Mouse (Mus musculus) heart, embryonic 15.5 days (tissue): ENCODE data around the gene Bdh2. TPM values are rescaled to one million over a fixed set of nuclear protein-coding genes. Genes with fewer than 3 reads are reported as not detected.

Experiments used
- ATAC-seq: fragments of 200-750 bp; cut with Nextera tagmentation; replicated peaks from 2 replicates; pipeline ENCODE4 v1.8.0; 2017; ENCODE audit warnings: low read depth, moderate TSS enrichment; ENCODE audit not compliant: insufficient number of reproducible peaks, insufficient read depth, low FRiP score
- H3K27ac ChIP-seq: fragments of 300-500 bp; sonication (generic); 2 replicates; pipeline ENCODE4 v1.5.1; 2015; ENCODE audit warnings: mild to moderate bottlenecking, inconsistent platforms
- H3K27me3 ChIP-seq: fragments of 300-500 bp; sonication (generic); 2 replicates; pipeline ENCODE4 v1.6.1; 2015; ENCODE audit warnings: inconsistent platforms
- H3K36me3 ChIP-seq: fragments of 300-500 bp; sonication (generic); 2 replicates; pipeline ENCODE4 v1.6.1; 2015; ENCODE audit warnings: mild to moderate bottlenecking, inconsistent platforms
- H3K4me1 ChIP-seq: fragments of 300-500 bp; sonication (generic); replicated peaks from 2 replicates; pipeline ENCODE4 v1.6.1; 2015; ENCODE audit warnings: inconsistent platforms
- H3K4me2 ChIP-seq: fragments of 300-500 bp; sonication (generic); 2 replicates; pipeline ENCODE4 v1.6.1; 2015; ENCODE audit warnings: inconsistent platforms, mild to moderate bottlenecking, moderate library complexity
- H3K4me3 ChIP-seq: fragments of 300-500 bp; sonication (generic); 2 replicates; pipeline ENCODE4 v1.5.1; 2015; ENCODE audit warnings: mild to moderate bottlenecking, inconsistent platforms
- H3K9ac ChIP-seq: fragments of 300-500 bp; sonication (generic); 2 replicates; pipeline ENCODE4 v1.6.1; 2015; ENCODE audit warnings: mild to moderate bottlenecking, inconsistent platforms
- H3K9me3 ChIP-seq: fragments of 300-500 bp; sonication (generic); replicated peaks from 2 replicates; pipeline ENCODE4 v1.6.1; 2016; ENCODE audit warnings: inconsistent platforms
- WGBS: fragments of 180-500 bp; shearing (Covaris S2); methylation state at CpG from one replicate; pipeline ENCODE4 v1.1.7; 2015; ENCODE audit warnings: mixed read lengths; 5-methylcytosine and 5-hydroxymethylcytosine counted together
- polyA plus RNA-seq: library from polyadenylated mRNA; unstranded; fragments of >200 nt; fragmentation: Nextera tagmentation; extraction: Ambion mirVana; gene quantifications from 2 replicates; pipeline ENCODE4 v1.2.1, GENCODE M21; 2015

The Bdh2 gene
- polyA plus RNA-seq, 1 experiment from 2014 or later, result 2.1 TPM

DNA sequence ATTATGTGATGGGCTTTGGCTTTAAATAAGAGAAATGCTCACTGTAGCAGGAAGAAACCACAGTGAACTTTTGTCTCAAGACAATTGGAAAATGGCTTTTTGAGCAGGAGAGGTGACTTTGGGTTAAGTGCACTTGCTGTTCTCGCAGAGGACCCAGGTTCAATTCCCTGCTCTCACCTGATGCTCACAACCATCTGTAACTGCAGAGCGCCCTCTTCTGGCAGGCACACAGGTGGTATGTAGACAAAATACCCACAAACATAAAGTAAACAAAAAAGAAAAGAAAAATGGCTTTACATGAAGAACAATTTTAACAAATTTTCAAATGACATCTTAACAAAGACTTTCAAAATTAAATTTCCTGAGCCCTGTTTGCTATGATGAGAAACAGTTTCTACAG, 46.6 kb downstream of the Bdh2 start:
- 57% methylated on average over 2 of the region's 2 CpGs for WGBS
- Histone ChIP-seq H3K4me2 (no peak overlapping the region), H3K36me3 (no peaks in the 10 kb centered on the region), H3K27ac (no peak overlapping the region), H3K4me1 (no peaks in the 10 kb centered on the region), H3K4me3 (no peak overlapping the region), H3K9ac (no peak overlapping the region), H3K9me3 (no peaks in the 10 kb centered on the region), H3K27me3 (no peaks in the 10 kb centered on the region)
- no peak for ATAC-seq

DNA sequence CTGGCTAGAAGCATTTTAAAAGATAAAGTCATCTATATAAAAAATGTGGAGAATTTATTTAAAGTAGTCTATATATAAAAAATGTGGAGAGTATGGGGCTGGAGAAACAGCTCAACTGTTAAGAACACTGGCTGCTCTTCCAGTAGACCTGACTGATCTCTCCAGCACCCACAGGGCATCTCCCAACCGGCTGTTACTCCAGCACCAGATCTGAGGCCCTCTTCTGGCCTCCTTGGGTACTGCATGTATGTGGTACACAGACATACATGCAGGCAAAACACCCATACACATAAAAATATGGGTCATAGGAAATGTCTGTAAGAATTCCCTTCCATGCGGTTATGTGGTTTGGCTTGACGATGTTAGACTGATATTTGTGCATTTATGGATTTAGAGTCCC, 47.5 kb downstream of the Bdh2 start:
- Histone ChIP-seq H3K36me3 (no peaks in the 10 kb centered on the region), H3K27me3 (no peaks in the 10 kb centered on the region), H3K4me2 (no peak overlapping the region), H3K27ac (no peak overlapping the region), H3K4me1 (no peaks in the 10 kb centered on the region), H3K9ac (no peak overlapping the region), H3K9me3 (no peaks in the 10 kb centered on the region), H3K4me3 (no peak overlapping the region)
- WGBS, result 40% methylated on average over 3 of the region's 3 CpGs
- no peak for ATAC-seq

DNA sequence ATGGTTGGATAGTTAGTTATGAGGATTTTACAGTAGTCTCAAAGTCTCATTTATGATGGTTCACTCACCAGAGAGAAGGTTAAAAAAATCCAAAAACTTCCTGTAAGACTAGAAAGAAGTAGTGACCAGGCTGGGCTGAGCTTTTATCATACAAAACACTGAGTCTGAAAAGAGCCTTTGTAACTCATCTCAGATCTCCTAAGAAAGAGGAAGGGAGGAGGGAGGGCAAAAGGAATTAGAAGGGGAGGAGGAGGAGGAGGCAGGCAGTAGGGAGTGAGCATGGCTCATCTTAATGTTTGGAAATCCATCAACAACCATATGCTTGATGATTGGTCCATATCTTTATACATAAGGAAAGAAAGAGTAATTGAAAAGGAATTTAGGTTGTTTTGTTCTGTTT, 51.7 kb downstream of the Bdh2 start:
- H3K4me1 ChIP-seq, result no peaks in the 10 kb centered on the region
- no peak for ATAC-seq

DNA sequence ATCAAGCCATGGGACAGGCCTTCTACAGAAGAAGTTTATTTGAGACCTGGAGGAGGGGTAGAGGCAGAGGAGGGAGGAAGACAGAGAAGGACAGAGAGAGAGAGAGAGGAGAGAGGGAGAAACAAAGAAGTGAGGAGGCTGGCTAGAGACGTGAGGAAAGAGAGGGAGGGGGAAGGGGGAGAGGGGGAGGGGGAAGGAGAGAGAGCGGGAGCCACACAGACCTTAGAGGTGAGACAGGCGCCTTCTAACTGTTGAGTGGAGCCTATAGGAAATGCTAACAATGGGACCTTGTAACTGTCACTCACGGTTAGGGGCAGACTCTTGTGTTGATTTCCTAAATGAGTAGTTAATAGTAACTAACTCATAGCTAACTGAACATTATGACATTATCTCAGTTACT, 52.7 kb downstream of the Bdh2 start:
- Histone ChIP-seq H3K27me3 (no peaks in the 10 kb centered on the region), H3K4me3 (no peak overlapping the region), H3K9me3 (no peaks in the 10 kb centered on the region), H3K4me2 (no peak overlapping the region), H3K4me1 (no peaks in the 10 kb centered on the region), H3K9ac (no peak overlapping the region), H3K36me3 (no peaks in the 10 kb centered on the region), H3K27ac (no peak overlapping the region)
- ATAC-seq, result no peak
- 45% methylated on average over 4 of the region's 4 CpGs for WGBS

More for the DNA sequence above, 51.7 kb downstream of the Bdh2 start:
- H3K27me3 ChIP-seq, result no peaks in the 10 kb centered on the region
- no peaks in the 10 kb centered on the region for H3K9me3 ChIP-seq
- H3K4me2 ChIP-seq, result no peak overlapping the region
- H3K36me3 ChIP-seq, result no peaks in the 10 kb centered on the region
- no peak overlapping the region for H3K9ac ChIP-seq
- H3K27ac ChIP-seq, result no peak overlapping the region
- no peak overlapping the region for H3K4me3 ChIP-seq

DNA sequence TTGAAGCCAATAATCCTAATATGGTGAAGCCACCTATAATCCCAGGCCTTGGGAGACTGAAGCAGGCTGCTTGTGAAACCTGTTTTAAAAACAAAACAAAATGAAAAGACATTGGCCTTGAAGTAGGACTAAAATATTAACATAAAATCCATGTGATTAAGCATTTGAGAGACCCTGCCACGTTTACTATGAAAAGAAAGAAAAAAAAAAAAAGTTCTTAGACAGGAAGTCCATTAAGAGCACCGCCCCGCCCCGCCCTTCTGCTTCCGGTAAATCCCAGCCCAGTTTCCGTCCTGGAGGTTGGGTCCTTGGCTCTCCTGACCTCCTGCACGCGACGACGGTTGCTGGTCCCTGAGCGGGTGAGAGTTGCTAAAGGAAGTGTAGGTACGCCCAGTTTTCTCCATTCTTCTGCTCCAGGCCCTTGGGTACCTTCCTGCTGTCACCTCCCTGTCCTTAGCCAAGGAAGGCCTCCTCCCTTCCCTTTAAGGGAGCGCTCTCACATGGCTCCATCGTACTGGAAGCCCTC, 66.8 kb downstream of the Bdh2 start, which contains the start of gene Slc9b1:
Gene Slc9b1 (plus strand): TSS at position 291 of the 526 bp plus-strand sequence.
- 76% methylated on average over 14 of the region's 14 CpGs for WGBS
- no peak within 1 kb of the TSS for H3K4me3 ChIP-seq
- H3K9me3 ChIP-seq, result no peaks in the 10 kb centered on the region
- H3K27me3 ChIP-seq, result no peaks in the 10 kb centered on the region
- H3K27ac ChIP-seq, result no peak within 1 kb of the TSS
- ATAC-seq, result no peak
- H3K4me1 ChIP-seq, result no peaks in the 10 kb centered on the region
- H3K36me3 ChIP-seq, result no peaks in the 10 kb centered on the region
- no peak within 1 kb of the TSS for H3K9ac ChIP-seq
- H3K4me2 ChIP-seq, result no peak within 1 kb of the TSS

DNA sequence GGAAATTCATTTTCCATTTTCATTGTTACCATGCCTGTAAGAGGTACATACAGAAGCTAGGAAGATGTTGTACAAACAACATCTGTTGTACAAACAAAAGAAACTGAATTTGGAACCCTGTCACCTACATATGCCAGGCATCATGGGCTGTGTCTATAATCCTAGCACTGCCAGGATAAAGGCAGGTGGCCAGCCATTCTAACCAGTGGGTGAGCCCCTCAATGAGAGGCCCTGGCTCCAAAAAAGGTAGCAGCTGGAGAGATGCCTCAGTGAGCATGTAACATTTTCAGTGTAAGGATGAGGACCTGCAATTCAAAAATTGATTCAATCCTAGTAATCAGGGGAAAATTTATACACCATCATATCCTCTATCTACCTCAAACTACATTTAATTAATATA, 68.0 kb downstream of the Bdh2 start:
- H3K27me3 ChIP-seq, result no peaks in the 10 kb centered on the region
- H3K9ac ChIP-seq, result no peak overlapping the region
- no peaks in the 10 kb centered on the region for H3K36me3 ChIP-seq
- H3K4me3 ChIP-seq, result no peak overlapping the region
- no peaks in the 10 kb centered on the region for H3K9me3 ChIP-seq
- no peak for ATAC-seq
- H3K4me2 ChIP-seq, result no peak overlapping the region
- no peaks in the 10 kb centered on the region for H3K4me1 ChIP-seq
- H3K27ac ChIP-seq, result no peak overlapping the region

DNA sequence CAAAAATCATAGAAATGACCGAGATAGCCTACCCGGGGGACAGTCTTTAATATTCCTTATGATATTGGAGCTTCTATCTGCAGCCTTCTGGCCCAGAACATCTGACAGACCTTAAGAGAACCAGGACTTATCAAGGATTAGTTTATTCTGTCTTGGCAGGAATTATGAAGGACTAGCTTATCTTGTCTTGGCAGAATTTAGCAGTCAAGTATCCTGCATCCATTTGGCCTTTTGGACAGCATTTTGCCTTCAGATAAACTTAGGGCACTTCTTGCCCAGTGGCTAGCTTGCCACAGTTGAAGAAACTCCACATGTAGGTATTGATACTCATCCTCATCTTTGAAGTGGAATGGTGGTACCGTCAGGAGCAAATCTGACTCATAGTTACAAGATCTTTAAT, 70.8 kb downstream of the Bdh2 start:
- no peaks in the 10 kb centered on the region for H3K27me3 ChIP-seq
- no peak for ATAC-seq
- H3K27ac ChIP-seq, result no peak overlapping the region
- no peaks in the 10 kb centered on the region for H3K4me1 ChIP-seq
- WGBS, result 87% methylated on average over 3 of the region's 3 CpGs
- H3K4me3 ChIP-seq, result no peak overlapping the region
- no peaks in the 10 kb centered on the region for H3K9me3 ChIP-seq
- no peak overlapping the region for H3K4me2 ChIP-seq
- no peaks in the 10 kb centered on the region for H3K36me3 ChIP-seq
- no peak overlapping the region for H3K9ac ChIP-seq

Other genes with a start within 250 kb of the Bdh2 start
- 14.7 and 15.2 TPM in 2 replicates for gene Cenpe, start 68.7 kb upstream of the Bdh2 start, polyA plus RNA-seq
- gene Slc9b2, start 26.5 kb downstream of the Bdh2 start, polyA plus RNA-seq, result 0.24 and 0.80 TPM in 2 replicates
- not detected in 2 replicates for gene Slc9b1, start 66.8 kb downstream of the Bdh2 start, polyA plus RNA-seq
- 44.6 and 47.9 TPM in 2 replicates for gene Cisd2, start 142.7 kb downstream of the Bdh2 start, polyA plus RNA-seq
- 396 and 398 TPM in 2 replicates for gene Ube2d3, start 156.9 kb downstream of the Bdh2 start, polyA plus RNA-seq
- gene Manba, start 204.4 kb downstream of the Bdh2 start, polyA plus RNA-seq, result 33.3 and 35.2 TPM in 2 replicates